Mouse (Mus musculus) liver, embryonic 11.5 days (tissue): ENCODE results near the gene Nudt4. TPM values are rescaled to one million over a fixed set of nuclear protein-coding genes. Genes with fewer than 3 reads are reported as not detected.

Experiments used
- ATAC-seq: fragments of 200-750 bp; cut with Nextera tagmentation; replicated peaks from 2 replicates; pipeline ENCODE4 v1.8.0; 2017; ENCODE audit warnings: moderate number of reproducible peaks, mild to moderate bottlenecking, moderate TSS enrichment, moderate library complexity; ENCODE audit not compliant: low FRiP score
- DNase-seq: peaks from one replicate; pipeline ENCODE4 v3.0.0-alpha.2; 2017; ENCODE audit warnings: low spot score
- H3K27ac ChIP-seq: fragments of 300-500 bp; sonication (generic); 2 replicates; pipeline ENCODE4 v1.5.1; 2014; ENCODE audit warnings: mild to moderate bottlenecking, low read depth, low read length, control low read depth
- H3K27me3 ChIP-seq: fragments of 300-500 bp; sonication (generic); replicated peaks from 2 replicates; pipeline ENCODE4 v1.6.1; 2014; ENCODE audit warnings: low read length, mixed read lengths; ENCODE audit not compliant: control insufficient read depth, insufficient read depth
- H3K36me3 ChIP-seq: fragments of 300-500 bp; sonication (generic); 2 replicates; pipeline ENCODE4 v1.6.1; 2014; ENCODE audit warnings: mild to moderate bottlenecking, low read length, moderate library complexity, mixed read lengths; ENCODE audit not compliant: control insufficient read depth, insufficient read depth
- H3K4me1 ChIP-seq: fragments of 300-500 bp; sonication (generic); replicated peaks from 2 replicates; pipeline ENCODE4 v1.6.1; 2014; ENCODE audit warnings: low read length, mixed read lengths; ENCODE audit not compliant: control insufficient read depth, insufficient read depth
- H3K4me2 ChIP-seq: fragments of 300-500 bp; sonication (generic); 2 replicates; pipeline ENCODE4 v1.6.1; 2014; ENCODE audit warnings: mild to moderate bottlenecking, control low read depth, moderate library complexity
- H3K4me3 ChIP-seq: fragments of 300-500 bp; sonication (generic); 2 replicates; pipeline ENCODE4 v1.5.1; 2014; ENCODE audit warnings: low read depth, low read length, control low read depth
- H3K9ac ChIP-seq: fragments of 300-500 bp; sonication (generic); 2 replicates; pipeline ENCODE4 v1.6.1; 2014; ENCODE audit warnings: low read depth, low read length, control low read depth
- H3K9me3 ChIP-seq: fragments of 300-500 bp; sonication (generic); 2 replicates; pipeline ENCODE4 v1.6.1; 2016; ENCODE audit warnings: low read length, inconsistent platforms, mixed read lengths; ENCODE audit not compliant: control insufficient read depth
- WGBS: fragments of 180-500 bp; shearing (Covaris S2); extraction: QIAGEN DNeasy Blood & Tissue Kit; methylation state at CpG from one replicate; pipeline ENCODE4 v1.1.7; 2014; 5-methylcytosine and 5-hydroxymethylcytosine counted together
- polyA plus RNA-seq: library from polyadenylated mRNA; unstranded; fragments of >200 nt; fragmentation: Nextera tagmentation; extraction: Ambion mirVana; gene quantifications from 2 replicates; pipeline ENCODE4 v1.2.1, GENCODE M21; 2014

Nudt4 gene
- polyA plus RNA-seq: 95.8 and 97.9 TPM in 2 replicates

DNA sequence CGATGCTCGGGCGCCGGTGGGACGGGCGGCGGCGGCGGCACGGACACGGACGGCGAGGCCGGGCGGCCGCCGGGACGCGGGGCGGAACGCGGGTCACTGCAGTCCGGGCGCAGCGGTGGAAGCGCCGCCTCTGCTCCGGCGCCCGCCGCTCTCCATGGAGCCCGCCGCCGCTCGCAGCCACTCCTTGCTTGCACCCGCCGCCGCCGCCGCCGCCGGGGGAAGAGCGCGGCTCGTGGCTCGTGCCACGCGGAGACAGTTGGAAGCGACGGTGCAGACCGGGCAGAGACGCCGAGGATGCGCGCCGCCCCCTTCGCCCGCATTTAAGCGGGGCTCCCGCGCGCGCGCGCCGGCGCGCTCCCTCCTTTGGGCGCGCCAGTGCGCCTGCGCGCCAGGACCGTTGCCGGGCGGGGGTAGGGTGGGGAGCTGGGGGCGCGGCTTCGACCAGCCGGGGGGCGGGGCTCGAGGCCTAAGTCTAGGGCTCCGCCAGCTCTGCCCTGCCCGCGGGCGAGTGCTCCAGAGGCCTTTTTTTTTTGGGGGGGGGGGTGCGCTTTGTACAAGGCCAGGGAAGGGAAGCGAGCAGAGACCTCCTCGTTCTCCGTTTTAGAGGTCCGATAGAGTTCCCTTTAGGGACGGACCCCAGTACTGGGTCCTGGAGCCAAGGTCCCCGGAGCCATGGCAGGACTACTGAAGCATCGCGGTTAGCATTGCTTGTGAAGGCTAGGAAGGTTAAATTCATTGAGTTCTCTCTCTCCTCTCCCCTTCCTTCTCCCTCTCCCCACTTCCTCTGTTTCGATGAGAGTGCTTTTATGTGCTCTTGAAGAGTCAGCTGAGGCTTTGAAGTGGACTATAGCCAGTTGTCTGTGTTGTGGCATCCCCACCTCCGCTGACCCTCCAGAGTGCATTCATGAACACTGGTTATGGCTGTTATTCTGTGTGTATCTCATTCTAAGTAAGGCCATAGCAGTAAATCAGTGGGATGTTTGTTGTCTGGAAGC, at the start of gene Nudt4:
Gene Nudt4 (minus strand): TSS at position 296 of the 995 bp plus-strand sequence.
- Histone ChIP-seq H3K4me3 (peak within 1 kb of the TSS; percentile 87), H3K9ac (peak within 1 kb of the TSS; percentile 98), H3K27ac (peak within 1 kb of the TSS; percentile 87), H3K36me3 (no peaks in the 10 kb centered on the region), H3K4me1 (peaks cover 33% of the 10 kb centered on the region), H3K9me3 (no peaks in the 10 kb centered on the region), H3K27me3 (no peaks in the 10 kb centered on the region), H3K4me2 (peak within 1 kb of the TSS; percentile 92)
- WGBS: 2% methylated on average over 62 of the region's 97 CpGs
- ATAC-seq: peak; percentile 90
- DNase-seq: peak; percentile 89

DNA sequence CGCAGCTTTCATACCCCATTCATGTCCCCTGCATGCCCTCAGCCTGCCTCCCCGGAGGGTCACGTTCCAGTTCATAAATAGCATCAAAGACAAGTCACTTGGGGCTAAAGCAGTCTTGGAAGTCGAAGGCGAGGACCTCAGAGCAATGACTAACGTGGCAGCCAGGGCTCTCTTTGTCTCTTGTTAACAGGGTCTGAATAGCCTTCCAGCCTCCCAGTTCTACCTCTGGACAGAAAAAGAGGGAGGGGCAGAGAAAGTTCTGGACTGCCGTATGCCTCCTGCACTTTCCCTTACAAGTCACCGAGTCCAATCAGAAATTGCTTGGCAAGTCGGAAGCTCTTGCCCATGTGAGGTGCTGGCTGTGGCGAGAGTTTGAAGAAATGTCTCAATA, 47.4 kb upstream of the Nudt4 start:
- ATAC-seq: no peak
- Histone ChIP-seq H3K4me2 (no peak overlapping the region), H3K9me3 (no peaks in the 10 kb centered on the region), H3K4me3 (no peak overlapping the region), H3K36me3 (no peaks in the 10 kb centered on the region), H3K9ac (no peak overlapping the region), H3K27me3 (no peaks in the 10 kb centered on the region), H3K27ac (no peak overlapping the region), H3K4me1 (no peaks in the 10 kb centered on the region)
- no peak for DNase-seq
- WGBS: 73% methylated on average over 10 of the region's 10 CpGs

- Histone ChIP-seq H3K4me1 (no peaks in the 10 kb centered on the region), H3K36me3 (no peaks in the 10 kb centered on the region), H3K9ac (no peak overlapping the region), H3K27me3 (no peaks in the 10 kb centered on the region), H3K9me3 (no peaks in the 10 kb centered on the region), H3K4me3 (no peak overlapping the region), H3K27ac (no peak overlapping the region), H3K4me2 (no peak overlapping the region)
- WGBS: 63% methylated on average over 16 of the region's 16 CpGs
- DNase-seq: no peak
- ATAC-seq: no peak
These were observed 46.9 kb upstream of the Nudt4 start for GRCm38 (mm10) chr10:95610666-95611330.

- H3K4me3 ChIP-seq: no peak overlapping the region
- no peaks in the 10 kb centered on the region for H3K27me3 ChIP-seq
- no peak overlapping the region for H3K27ac ChIP-seq
- WGBS: 54% methylated on average over 22 of the region's 22 CpGs
- DNase-seq: no peak
- H3K9me3 ChIP-seq: no peaks in the 10 kb centered on the region
- H3K36me3 ChIP-seq: no peaks in the 10 kb centered on the region
- H3K4me1 ChIP-seq: no peaks in the 10 kb centered on the region; the same call in 1 of the 2 replicates
- 0 out of 2 replicates have a peak, but pooled peaks have one; percentile 29 for ATAC-seq
- H3K9ac ChIP-seq: no peak overlapping the region
- H3K4me2 ChIP-seq: 0 out of 2 replicates have a peak overlapping the region, but pooled peaks have one; percentile 16
These were observed 41.1 kb upstream of the Nudt4 start for GRCm38 (mm10) chr10:95604979-95605613.

- WGBS: 49% methylated on average over 5 of the region's 5 CpGs
These were observed 36.6 kb upstream of the Nudt4 start for GRCm38 (mm10) chr10:95600527-95600926.

GRCm38 (mm10) chr10:95599740-95600139, 35.8 kb upstream of the Nudt4 start:
- Histone ChIP-seq H3K9ac (no peak overlapping the region), H3K36me3 (no peaks in the 10 kb centered on the region), H3K4me1 (no peaks in the 10 kb centered on the region; the same call in 1 of the 2 replicates), H3K27me3 (no peaks in the 10 kb centered on the region), H3K27ac (no peak overlapping the region), H3K9me3 (no peaks in the 10 kb centered on the region), H3K4me2 (no peak overlapping the region), H3K4me3 (no peak overlapping the region)
- ATAC-seq (no peak), DNase-seq (no peak)
- WGBS: 77% methylated on average over 7 of the region's 7 CpGs

More at GRCm38 (mm10) chr10:95600527-95600926, 36.6 kb upstream of the Nudt4 start:
- ATAC-seq: no peak
- DNase-seq: no peak
- H3K36me3 ChIP-seq: no peaks in the 10 kb centered on the region
- H3K4me2 ChIP-seq: no peak overlapping the region
- no peak overlapping the region for H3K27ac ChIP-seq
- no peak overlapping the region for H3K9ac ChIP-seq
- H3K27me3 ChIP-seq: no peaks in the 10 kb centered on the region
- H3K4me1 ChIP-seq: no peaks in the 10 kb centered on the region; the same call in 1 of the 2 replicates
- H3K9me3 ChIP-seq: no peaks in the 10 kb centered on the region
- H3K4me3 ChIP-seq: no peak overlapping the region

DNA sequence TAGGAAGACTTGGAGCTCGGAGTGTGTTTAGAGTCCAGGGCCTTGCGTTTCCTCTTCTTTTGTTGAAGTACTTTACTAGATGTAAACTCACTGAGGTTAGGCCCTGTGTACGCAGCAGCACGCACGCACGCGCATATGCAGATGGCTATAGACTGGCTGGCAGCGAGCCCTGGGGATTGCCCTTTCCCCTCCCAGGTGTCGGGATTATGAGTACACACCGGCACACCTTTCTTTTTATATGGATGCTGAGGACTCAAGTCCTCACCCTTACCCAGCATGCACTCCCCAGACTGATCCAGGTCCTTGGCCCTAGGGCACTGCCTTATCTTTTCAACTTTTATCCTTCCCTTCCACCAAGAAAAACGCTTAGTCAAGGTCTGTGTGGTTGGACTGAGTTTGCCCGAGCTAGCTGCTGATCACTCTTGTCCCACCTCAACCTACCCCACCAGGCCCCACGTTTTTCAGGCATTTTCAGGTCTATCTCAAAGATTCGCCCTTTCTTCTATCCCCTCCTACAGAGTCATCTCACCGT, 34.2 kb upstream of the Nudt4 start:
- H3K4me1 ChIP-seq: no peaks in the 10 kb centered on the region; the same call in 1 of the 2 replicates
- no peaks in the 10 kb centered on the region for H3K9me3 ChIP-seq
- 84% methylated on average over 15 of the region's 15 CpGs for WGBS
- no peak overlapping the region for H3K9ac ChIP-seq
- no peaks in the 10 kb centered on the region for H3K36me3 ChIP-seq
- no peak overlapping the region for H3K4me2 ChIP-seq
- no peak overlapping the region for H3K27ac ChIP-seq
- ATAC-seq (no peak), DNase-seq (no peak)
- H3K27me3 ChIP-seq: no peaks in the 10 kb centered on the region
- no peak overlapping the region for H3K4me3 ChIP-seq
